Mouse (Mus musculus) limb, embryonic 15.5 days (tissue): ENCODE measurements around the gene Slc25a22. TPM values are rescaled to one million over a fixed set of nuclear protein-coding genes. Genes with fewer than 3 reads are reported as not detected.
A peak's percentile ranks its signal among the peaks of the same experiment; 100 is the strongest.

Experiments
- ATAC-seq: fragments of 200-750 bp; cut with Nextera tagmentation; 2 replicates; pipeline ENCODE4 v1.8.0; 2017; ENCODE audit warnings: low read depth, moderate TSS enrichment; ENCODE audit not compliant: insufficient number of reproducible peaks, low FRiP score, low TSS enrichment
- H3K27ac ChIP-seq: fragments of 300-500 bp; sonication (generic); 2 replicates; pipeline ENCODE4 v1.5.1; 2015; ENCODE audit warnings: moderate library complexity, mild to moderate bottlenecking, inconsistent platforms
- H3K27me3 ChIP-seq: fragments of 300-500 bp; sonication (generic); 2 replicates; pipeline ENCODE4 v1.6.1; 2015; ENCODE audit warnings: inconsistent platforms
- H3K36me3 ChIP-seq: fragments of 300-500 bp; sonication (generic); 2 replicates; pipeline ENCODE4 v1.6.1; 2015; ENCODE audit warnings: inconsistent platforms
- H3K4me1 ChIP-seq: fragments of 300-500 bp; sonication (generic); 2 replicates; pipeline ENCODE4 v1.6.1; 2015; ENCODE audit warnings: inconsistent platforms
- H3K4me2 ChIP-seq: fragments of 300-500 bp; sonication (generic); 2 replicates; pipeline ENCODE4 v1.6.1; 2015; ENCODE audit warnings: mild to moderate bottlenecking, inconsistent platforms
- H3K4me3 ChIP-seq: fragments of 300-500 bp; sonication (generic); 2 replicates; pipeline ENCODE4 v1.5.1; 2015; ENCODE audit warnings: mild to moderate bottlenecking, inconsistent platforms
- H3K9ac ChIP-seq: fragments of 300-500 bp; sonication (generic); 2 replicates; pipeline ENCODE4 v1.6.1; 2015; ENCODE audit warnings: inconsistent platforms
- H3K9me3 ChIP-seq: fragments of 300-500 bp; sonication (generic); 2 replicates; pipeline ENCODE4 v1.6.1; 2016; ENCODE audit warnings: inconsistent platforms
- WGBS: fragments of 180-500 bp; shearing (Covaris S2); methylation state at CpG from one replicate; pipeline ENCODE4 v1.1.7; 2015; 5-methylcytosine and 5-hydroxymethylcytosine counted together
- polyA plus RNA-seq: library from polyadenylated mRNA; unstranded; fragments of >200 nt; fragmentation: Nextera tagmentation; extraction: Ambion mirVana; gene quantifications from 2 replicates; pipeline ENCODE4 v1.2.1, GENCODE M21; 2015

The Slc25a22 gene
- polyA plus RNA-seq, 1 experiment from 2014 or later, result 29.5 TPM

DNA sequence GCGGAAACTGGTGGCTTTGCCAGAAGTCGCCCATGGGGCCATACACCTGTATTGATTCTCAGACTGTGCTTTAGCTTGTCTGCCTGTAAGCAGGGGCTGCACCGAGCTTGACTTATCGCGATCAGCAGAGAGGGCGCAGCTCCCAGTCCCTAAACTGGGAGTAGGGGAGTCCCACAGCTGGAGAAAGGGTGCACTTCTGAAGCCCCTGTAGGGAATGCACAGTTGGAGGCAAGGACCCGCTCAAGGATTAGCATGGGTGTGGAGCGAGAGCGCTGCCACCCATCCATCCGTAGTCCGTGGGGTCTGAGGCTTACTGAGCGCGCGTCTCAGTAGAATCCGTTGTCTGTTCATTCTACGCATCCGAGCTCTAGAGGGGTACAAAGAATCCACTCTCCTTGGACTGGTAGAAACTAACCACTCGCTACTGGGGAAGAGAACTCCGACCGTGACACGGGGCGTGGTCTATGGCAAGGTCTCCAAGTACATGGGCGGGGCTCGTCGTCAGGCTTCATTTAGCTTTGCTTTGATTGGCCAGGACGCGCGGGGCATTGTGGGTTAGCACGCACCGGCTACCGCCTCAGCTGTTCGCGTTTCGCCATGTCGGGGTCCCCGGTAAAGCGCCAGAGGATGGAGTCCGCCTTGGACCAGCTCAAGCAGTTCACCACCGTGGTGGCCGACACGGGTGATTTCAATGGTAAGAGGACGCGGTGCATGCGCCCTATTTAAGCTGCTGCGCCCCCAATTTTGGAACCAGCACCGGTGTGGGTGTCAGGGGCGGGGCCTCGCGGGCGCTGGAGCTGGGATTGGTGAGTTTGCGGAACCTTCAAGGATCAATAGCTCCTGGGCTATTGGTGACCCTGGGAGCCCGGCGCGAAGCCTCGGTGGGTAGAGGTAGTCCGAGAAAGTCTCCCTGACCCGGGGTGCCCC lies 45.8 kb downstream of the Slc25a22 start, which contains the start of gene Taldo1:
TSS of gene Taldo1 (plus strand) at position 575 of the 927 bp plus-strand sequence.
- WGBS, result under 1% methylated on average over 57 of the region's 57 CpGs
- peak within 1 kb of the TSS; percentile 90 for H3K4me2 ChIP-seq
- no peaks in the 10 kb centered on the region for H3K9me3 ChIP-seq
- peaks cover 13% of the 10 kb centered on the region for H3K36me3 ChIP-seq
- peaks cover 16% of the 10 kb centered on the region for H3K4me1 ChIP-seq
- H3K27ac ChIP-seq, result peak within 1 kb of the TSS; percentile 82
- H3K9ac ChIP-seq, result peak within 1 kb of the TSS; percentile 39
- 0 out of 2 replicates have a peak, but pooled peaks cover 3% of the 10 kb centered on the region for H3K27me3 ChIP-seq
- H3K4me3 ChIP-seq, result peak within 1 kb of the TSS; percentile 82
- peak; percentile 95 for ATAC-seq

- no peak overlapping the region for H3K4me2 ChIP-seq
- no peak for ATAC-seq
These were observed 47.1 kb downstream of the Slc25a22 start for GRCm38 (mm10) chr7:141390326-141391259.

GRCm38 (mm10) chr7:141388487-141389109 lies 49.1 kb downstream of the Slc25a22 start:
- Histone ChIP-seq H3K36me3 (no peaks in the 10 kb centered on the region), H3K9ac (no peak overlapping the region), H3K27me3 (0 out of 2 replicates have a peak, but pooled peaks cover 8% of the 10 kb centered on the region), H3K4me1 (peaks cover 14% of the 10 kb centered on the region), H3K9me3 (no peaks in the 10 kb centered on the region), H3K27ac (no peak overlapping the region), H3K4me2 (no peak overlapping the region), H3K4me3 (no peak overlapping the region)
- 46% methylated on average over 3 of the region's 3 CpGs for WGBS
- no peak for ATAC-seq

More at GRCm38 (mm10) chr7:141390326-141391259, 47.1 kb downstream of the Slc25a22 start:
- H3K27me3 ChIP-seq, result 0 out of 2 replicates have a peak, but pooled peaks cover 3% of the 10 kb centered on the region
- H3K36me3 ChIP-seq, result peaks cover under 1% of the 10 kb centered on the region; the same call in 1 of the 2 replicates
- H3K4me3 ChIP-seq, result no peak overlapping the region
- H3K9ac ChIP-seq, result no peak overlapping the region
- 49% methylated on average over 9 of the region's 9 CpGs for WGBS
- no peak overlapping the region for H3K27ac ChIP-seq
- H3K4me1 ChIP-seq, result peaks cover 16% of the 10 kb centered on the region
- no peaks in the 10 kb centered on the region for H3K9me3 ChIP-seq

DNA sequence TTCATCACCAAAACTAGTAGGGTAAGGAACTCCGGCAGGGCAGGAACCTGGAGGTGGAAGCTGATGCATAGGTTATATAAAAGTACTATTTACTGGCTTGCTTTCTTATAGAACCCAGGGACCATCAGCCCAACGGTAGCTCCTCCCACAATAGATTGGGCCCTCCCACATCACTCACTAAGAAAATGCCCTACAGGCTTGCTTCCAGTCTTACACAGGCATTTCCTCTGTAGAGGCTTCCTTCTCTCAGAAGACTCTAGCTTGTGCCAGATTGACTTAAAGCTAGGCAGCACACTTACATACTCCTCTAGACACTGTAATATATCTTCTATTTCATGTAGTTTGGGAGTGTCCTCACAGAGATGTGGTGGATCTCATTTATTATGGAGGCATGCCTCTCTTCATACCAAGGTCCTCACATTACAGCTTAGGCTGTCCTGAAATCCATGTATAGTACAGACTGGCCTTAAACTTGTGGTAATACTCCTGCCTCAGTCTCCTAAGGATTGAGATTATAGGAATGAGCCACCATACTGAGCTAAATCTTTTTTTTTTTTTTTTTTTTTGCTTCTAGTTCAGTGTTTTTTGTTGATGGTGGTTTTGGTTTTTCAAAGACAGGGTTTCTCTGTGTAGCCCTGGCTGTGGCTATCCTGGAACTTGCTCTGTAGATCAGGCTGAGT lies 49.7 kb downstream of the Slc25a22 start:
- Histone ChIP-seq H3K36me3 (no peaks in the 10 kb centered on the region), H3K4me1 (peaks cover 11% of the 10 kb centered on the region), H3K4me2 (no peak overlapping the region), H3K4me3 (no peak overlapping the region), H3K27ac (no peak overlapping the region), H3K27me3 (0 out of 2 replicates have a peak, but pooled peaks cover 8% of the 10 kb centered on the region), H3K9me3 (no peaks in the 10 kb centered on the region), H3K9ac (no peak overlapping the region)
- WGBS, result 42% methylated on average over 2 of the region's 2 CpGs
- ATAC-seq, result no peak

GRCm38 (mm10) chr7:141381068-141381835 lies 56.4 kb downstream of the Slc25a22 start:
- H3K9ac ChIP-seq, result no peak overlapping the region
- no peaks in the 10 kb centered on the region for H3K36me3 ChIP-seq
- H3K4me2 ChIP-seq, result no peak overlapping the region
- 69% methylated on average over 4 of the region's 4 CpGs for WGBS
- 0 out of 2 replicates have a peak, but pooled peaks cover 3% of the 10 kb centered on the region for H3K4me1 ChIP-seq
- no peak overlapping the region for H3K27ac ChIP-seq
- H3K27me3 ChIP-seq, result 0 out of 2 replicates have a peak, but pooled peaks cover 5% of the 10 kb centered on the region
- H3K9me3 ChIP-seq, result no peaks in the 10 kb centered on the region
- ATAC-seq, result no peak
- no peak overlapping the region for H3K4me3 ChIP-seq

Other genes starting within 250 kb of the Slc25a22 start
- gene Hras, start 243.9 kb downstream of the Slc25a22 start, polyA plus RNA-seq, result 164 and 165 TPM in 2 replicates
- 8.0 and 9.0 TPM in 2 replicates for gene Lrrc56, start 243.7 kb downstream of the Slc25a22 start, polyA plus RNA-seq
- 1.7 and 2.2 TPM in 2 replicates for gene Lmntd2, start 223.8 kb downstream of the Slc25a22 start, polyA plus RNA-seq
- gene Rassf7, start 222.0 kb downstream of the Slc25a22 start, polyA plus RNA-seq, result 56.1 and 58.6 TPM in 2 replicates
- gene Phrf1, start 209.1 kb downstream of the Slc25a22 start, polyA plus RNA-seq, result 64.3 and 68.9 TPM in 2 replicates
- 3.1 and 3.4 TPM in 2 replicates for gene Irf7, start 171.4 kb downstream of the Slc25a22 start, polyA plus RNA-seq
- gene Cdhr5, start 161.1 kb downstream of the Slc25a22 start, polyA plus RNA-seq, result 0.19 and 0.29 TPM in 2 replicates
- gene Sct, start 158.8 kb downstream of the Slc25a22 start, polyA plus RNA-seq, result 11.3 and 16.5 TPM in 2 replicates
- gene Drd4, start 145.9 kb downstream of the Slc25a22 start, polyA plus RNA-seq, result 1.5 TPM in 2 replicates
- 68.6 and 70.8 TPM in 2 replicates for gene Deaf1, start 110.2 kb downstream of the Slc25a22 start, polyA plus RNA-seq
- 35.9 and 38.5 TPM in 2 replicates for gene Tmem80, start 110.2 kb downstream of the Slc25a22 start, polyA plus RNA-seq
- 42.7 and 43.9 TPM in 2 replicates for gene Eps8l2, start 99.0 kb downstream of the Slc25a22 start, polyA plus RNA-seq
- 272 and 290 TPM in 2 replicates for gene Taldo1, start 45.7 kb downstream of the Slc25a22 start, polyA plus RNA-seq
- gene Gatd1, start 23.8 kb downstream of the Slc25a22 start, polyA plus RNA-seq, result 62.8 and 62.9 TPM in 2 replicates
- 1.1 and 1.9 TPM in 2 replicates for gene Cend1, start 8.4 kb downstream of the Slc25a22 start, polyA plus RNA-seq
- gene Pidd1, start 6.1 kb upstream of the Slc25a22 start, polyA plus RNA-seq, result 8.8 and 9.8 TPM in 2 replicates
- gene Rplp2, start 9.5 kb upstream of the Slc25a22 start, polyA plus RNA-seq, result 1,100 and 1,341 TPM in 2 replicates
- gene Pnpla2, start 17.3 kb upstream of the Slc25a22 start, polyA plus RNA-seq, result 16.9 and 23.6 TPM in 2 replicates
- gene Cracr2b, start 23.2 kb upstream of the Slc25a22 start, polyA plus RNA-seq, result 16.4 and 21.6 TPM in 2 replicates
- gene Cd151, start 29.5 kb upstream of the Slc25a22 start, polyA plus RNA-seq, result 14.2 and 20.6 TPM in 2 replicates
- 54.7 and 57.5 TPM in 2 replicates for gene Polr2l, start 37.2 kb upstream of the Slc25a22 start, polyA plus RNA-seq
- gene Tspan4, start 37.3 kb upstream of the Slc25a22 start, polyA plus RNA-seq, result 71.4 and 79.1 TPM in 2 replicates
- 44.0 and 49.7 TPM in 2 replicates for gene Chid1, start 102.0 kb upstream of the Slc25a22 start, polyA plus RNA-seq
- 84.6 and 86.3 TPM in 2 replicates for gene Ap2a2, start 124.3 kb upstream of the Slc25a22 start, polyA plus RNA-seq
- 0.22 and 0.26 TPM in 2 replicates for gene Muc6, start 217.4 kb upstream of the Slc25a22 start, polyA plus RNA-seq